9 mouse cellular contexts compared by ENCODE assay signal in genomic region chr14:24500845-24501186, GRCm38 (mm10). TPM values are rescaled to one million over a fixed set of nuclear protein-coding genes. Genes with fewer than 3 reads are reported as not detected.
A peak's percentile ranks its signal among the peaks of the same experiment; 100 is the strongest.
DNase-seq lines count a peak whose midpoint lies in the region; ATAC-seq and TF ChIP-seq lines count a peak whose summit lies in the region.
"Had no signal": no experiment of that assay in that cellular context is flagged by ENCODE, and none has a peak within 500 bp of the region (broad histone marks: within the 10 kb centered on the region; RNA-seq: fewer than 3 reads in every experiment).

No protein-coding gene starts in this region.

- no peak overlapping the region for H3K4me3 ChIP-seq in heart, postnatal 0 days (ENCODE audit: low read depth, low read length)
- H3K4me3 ChIP-seq in embryonic facial prominence, embryonic 14.5 days (ENCODE audit: low read depth, low read length), result no peak overlapping the region
- H3K4me3 ChIP-seq in intestine, embryonic 14.5 days (ENCODE audit: low read depth, low read length), result no peak overlapping the region
- H3K4me3 ChIP-seq in midbrain, embryonic 16.5 days (ENCODE audit: low read depth, low read length), result no peak overlapping the region

- no peaks in the 10 kb centered on the region for H3K9me3 ChIP-seq in heart, postnatal 0 days (replicated peaks; ENCODE audit: control insufficient read depth, low read length)
- H3K9me3 ChIP-seq in embryonic facial prominence, embryonic 14.5 days (ENCODE audit: control insufficient read depth, low read length), result no peaks in the 10 kb centered on the region
- H3K9me3 ChIP-seq in intestine, embryonic 14.5 days (ENCODE audit: control insufficient read depth, low read length), result no peaks in the 10 kb centered on the region
- no peaks in the 10 kb centered on the region for H3K9me3 ChIP-seq in midbrain, embryonic 16.5 days (replicated peaks; ENCODE audit: control insufficient read depth, low read length, poor library complexity, severe bottlenecking)

- H3K4me1 ChIP-seq in heart, postnatal 0 days (ENCODE audit: control insufficient read depth, insufficient read depth), result no peaks in the 10 kb centered on the region
- 0 out of 2 replicates have a peak, but pooled peaks cover 3% of the 10 kb centered on the region for H3K4me1 ChIP-seq in embryonic facial prominence, embryonic 14.5 days (ENCODE audit: control insufficient read depth, insufficient read depth, low read length)
- no peaks in the 10 kb centered on the region; the same call in 1 of the 2 replicates for H3K4me1 ChIP-seq in intestine, embryonic 14.5 days (replicated peaks; ENCODE audit: control insufficient read depth, insufficient read depth, low read length)
- H3K4me1 ChIP-seq in midbrain, embryonic 16.5 days (ENCODE audit: control insufficient read depth, insufficient read depth, low read length), result peaks cover 11% of the 10 kb centered on the region; the same call in 1 of the 2 replicates

- H3K27ac ChIP-seq in heart, postnatal 0 days (ENCODE audit: low read depth), result peak overlapping the region; percentile 10; the same call in 1 of the 2 replicates
- peak overlapping the region; percentile 75 for H3K27ac ChIP-seq in embryonic facial prominence, embryonic 14.5 days (replicated peaks; ENCODE audit: low read depth, low read length)
- peak overlapping the region; percentile 71; the same call in 1 of the 2 replicates for H3K27ac ChIP-seq in intestine, embryonic 14.5 days (ENCODE audit: low read depth)
- peak overlapping the region; percentile 83 for H3K27ac ChIP-seq in midbrain, embryonic 16.5 days (ENCODE audit: low read length)
- H3K27ac ChIP-seq: macrophage had no signal

- WGBS in heart, postnatal 0 days, result 13% methylated on average over 8 of the region's 8 CpGs
- 7% methylated on average over 8 of the region's 8 CpGs for WGBS in embryonic facial prominence, embryonic 14.5 days
- 11% methylated on average over 8 of the region's 8 CpGs for WGBS in intestine, embryonic 14.5 days
- WGBS in midbrain, embryonic 16.5 days, result 7% methylated on average over 8 of the region's 8 CpGs

- no peak overlapping the region for H3K9ac ChIP-seq in heart, postnatal 0 days (replicated peaks; ENCODE audit: low read depth, low read length)
- peak overlapping the region; percentile 49 for H3K9ac ChIP-seq in embryonic facial prominence, embryonic 14.5 days (ENCODE audit: low read depth, low read length)
- H3K9ac ChIP-seq in intestine, embryonic 14.5 days (ENCODE audit: low read length), result peak overlapping the region; percentile 48
- H3K9ac ChIP-seq in midbrain, embryonic 16.5 days (ENCODE audit: low read depth, low read length), result peak overlapping the region; percentile 51

- no peak for DNase-seq in heart, postnatal 0 days (ENCODE audit: low spot score)
- DNase-seq in heart, postnatal 36 days, result no peak
- DNase-seq in embryonic facial prominence, embryonic 14.5 days (ENCODE audit: low spot score), result no peak
- DNase-seq in intestine, embryonic 14.5 days (ENCODE audit: low spot score), result no peak
- no peak for DNase-seq in right cerebral cortex, postnatal 25 days
- DNase-seq in urinary bladder, postnatal 14 days (ENCODE audit: low spot score), result no peak
- no peak for DNase-seq in urinary bladder, postnatal 4 days (ENCODE audit: low spot score in 2 of 2)

- no peaks in the 10 kb centered on the region for H3K27me3 ChIP-seq in heart, postnatal 0 days (ENCODE audit: control insufficient read depth, insufficient read depth, low read length)
- H3K27me3 ChIP-seq in embryonic facial prominence, embryonic 14.5 days (replicated peaks; ENCODE audit: control insufficient read depth, insufficient read depth, low read length), result no peaks in the 10 kb centered on the region
- H3K27me3 ChIP-seq in intestine, embryonic 14.5 days (replicated peaks; ENCODE audit: control insufficient read depth, insufficient read depth, low read length), result no peaks in the 10 kb centered on the region
- no peaks in the 10 kb centered on the region for H3K27me3 ChIP-seq in midbrain, embryonic 16.5 days (ENCODE audit: control insufficient read depth, insufficient read depth, low read depth, low read length)

- TF ChIP-seq CTCF in heart, postnatal 0 days (IDR thresholded peaks at IDR 0.05; ENCODE audit: low read depth), result no peak

- peaks cover 33% of the 10 kb centered on the region for H3K36me3 ChIP-seq in heart, postnatal 0 days (replicated peaks; ENCODE audit: control insufficient read depth, insufficient read depth, low read length)
- H3K36me3 ChIP-seq in embryonic facial prominence, embryonic 14.5 days (ENCODE audit: control insufficient read depth, insufficient read depth, low read length), result peaks cover 34% of the 10 kb centered on the region
- peaks cover 40% of the 10 kb centered on the region for H3K36me3 ChIP-seq in intestine, embryonic 14.5 days (ENCODE audit: control insufficient read depth, insufficient read depth, low read length)
- H3K36me3 ChIP-seq in midbrain, embryonic 16.5 days (ENCODE audit: control insufficient read depth, insufficient read depth, low read length), result peaks cover 16% of the 10 kb centered on the region

- peak overlapping the region; percentile 28 for H3K4me2 ChIP-seq in heart, postnatal 0 days (ENCODE audit: low read depth, low read length)
- peak overlapping the region; percentile 40 for H3K4me2 ChIP-seq in embryonic facial prominence, embryonic 14.5 days (ENCODE audit: low read depth, low read length)
- H3K4me2 ChIP-seq in intestine, embryonic 14.5 days (ENCODE audit: low read length), result peak overlapping the region; percentile 30
- H3K4me2 ChIP-seq in midbrain, embryonic 16.5 days (ENCODE audit: low read length), result peak overlapping the region; percentile 29; the same call in 1 of the 2 replicates

- TF ChIP-seq EP300 in heart, postnatal 0 days (IDR thresholded peaks at IDR 0.05; ENCODE audit: low read depth), result no peak

- no peak; the same call in 1 of the 2 replicates for ATAC-seq in heart, postnatal 0 days (ENCODE audit: insufficient read depth, low read depth)
- no peak; the same call in 1 of the 2 replicates for ATAC-seq in embryonic facial prominence, embryonic 14.5 days (ENCODE audit: low read depth)
- ATAC-seq in intestine, embryonic 14.5 days (replicated peaks; ENCODE audit: low FRiP score, low TSS enrichment, low read depth), result no peak; the same call in 1 of the 2 replicates
- peak; percentile 69; the same call in 1 of the 2 replicates for ATAC-seq in midbrain, embryonic 16.5 days

- intact Hi-C loops in heart, postnatal 36 days (cut with DNase I), result loop anchor here (2.0 to 10.0 kb wide), 9 partner anchors 44 to 1194 kb away; partner anchors contain the start of gene Ppif

RNA-seq across cellular contexts. Expression of gene Rps24, which starts 13.9 kb away (rescaled TPM):
- 1,343 and 1,619 TPM in 2 replicates for total RNA-seq in heart, postnatal 0 days (2014; rRNA removed; ENCODE audit: low replicate concordance)
- polyA plus RNA-seq in heart, postnatal 0 days (2015; fragmentation: Nextera tagmentation; extraction: Ambion mirVana), result 690 and 717 TPM in 2 replicates
- 100 to 1,000 TPM; 850 to 903 TPM for total RNA-seq in heart, postnatal 36 days (2021)
- polyA plus RNA-seq in embryonic facial prominence, embryonic 14.5 days (2014; fragmentation: Nextera tagmentation; extraction: Ambion mirVana), result 1,276 and 1,392 TPM in 2 replicates
- polyA plus RNA-seq in intestine, embryonic 14.5 days (2014; fragmentation: Nextera tagmentation; extraction: Ambion mirVana), result 1,382 and 1,440 TPM in 2 replicates
- polyA plus RNA-seq in midbrain, embryonic 16.5 days (2015; fragmentation: Nextera tagmentation; extraction: Ambion mirVana), result 498 and 513 TPM in 2 replicates

RNA-seq across cellular contexts. Expression of gene Polr3a, which starts 14.0 kb away (rescaled TPM):
- 6.5 and 23.1 TPM in 2 replicates for total RNA-seq in heart, postnatal 0 days (2014; rRNA removed; ENCODE audit: low replicate concordance)
- 5.3 and 7.1 TPM in 2 replicates for polyA plus RNA-seq in heart, postnatal 0 days (2015; fragmentation: Nextera tagmentation; extraction: Ambion mirVana)
- total RNA-seq in heart, postnatal 36 days (2021), result 10 to 100 TPM; 10.6 to 11.5 TPM
- polyA plus RNA-seq in embryonic facial prominence, embryonic 14.5 days (2014; fragmentation: Nextera tagmentation; extraction: Ambion mirVana), result 14.6 and 14.9 TPM in 2 replicates
- 17.5 and 18.5 TPM in 2 replicates for polyA plus RNA-seq in intestine, embryonic 14.5 days (2014; fragmentation: Nextera tagmentation; extraction: Ambion mirVana)
- polyA plus RNA-seq in midbrain, embryonic 16.5 days (2015; fragmentation: Nextera tagmentation; extraction: Ambion mirVana), result 17.9 and 18.9 TPM in 2 replicates

Comparison
In these comparisons a context has a peak if more than half of its experiments do, and no peak if none do; other contexts are left out.
1. H3K27ac ChIP-seq: peak in every context shown above with its lines; median percentile 83 in midbrain, embryonic 16.5 days; 75 in embryonic facial prominence, embryonic 14.5 days; 71 in intestine, embryonic 14.5 days; 10 in heart, postnatal 0 days.